Mouse (Mus musculus): Measurements from ENCODE around the gene Hoxa9. TPM values are rescaled to one million over a fixed set of nuclear protein-coding genes. Genes with fewer than 3 reads are reported as not detected.

Gene Hoxa9
- polyA plus RNA-seq, 2 experiments: 0.43 to 0.76 TPM

DNA sequence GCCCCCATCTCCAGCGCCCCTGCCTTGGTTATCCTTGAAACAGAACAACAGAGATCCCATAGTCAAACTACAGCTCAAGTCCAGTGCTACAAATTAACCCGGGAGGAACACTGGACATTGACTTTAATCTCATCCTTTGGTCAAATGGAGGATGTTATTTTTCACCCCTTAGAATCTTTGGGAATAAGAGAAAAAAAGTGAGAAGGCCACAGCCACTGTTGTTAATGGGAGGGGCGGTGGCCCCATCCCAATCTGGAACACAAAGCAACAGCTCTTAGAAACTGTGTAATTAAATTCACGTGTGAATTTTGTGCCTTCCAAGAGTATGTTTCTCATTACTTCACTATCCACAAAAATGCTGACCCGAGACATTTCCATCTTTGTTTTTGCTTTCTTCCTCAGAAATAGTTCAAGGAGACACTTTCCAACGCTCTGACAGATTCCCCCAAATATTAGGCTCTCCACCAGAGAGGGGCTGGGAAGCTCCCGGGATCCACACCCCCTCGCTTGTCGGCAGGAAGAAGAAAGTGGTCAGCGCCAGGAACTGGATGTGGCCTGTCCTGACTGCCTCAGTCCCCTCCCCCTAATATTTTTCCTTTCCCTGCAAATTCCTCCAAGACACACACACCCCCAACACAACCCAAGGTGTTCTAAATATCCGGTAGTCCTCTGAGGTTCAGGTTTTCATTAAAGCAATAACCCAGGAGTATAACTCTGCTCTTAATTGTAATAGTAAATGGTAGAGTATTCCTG lies 3.2 kb downstream of the Hoxa9 start:
- Histone ChIP-seq H3K4me3 (ENCODE audit: insufficient read depth in 1 of 2, low read depth in 2 of 2, low read length in 2 of 2) (no peak overlapping the region), H3K27ac (no peak overlapping the region), H3K9ac (replicated peaks) (no peak overlapping the region), H3K4me1 (replicated peaks; ENCODE audit: control insufficient read depth in 2 of 2, insufficient read depth in 2 of 2, low read length in 1 of 2) (no peaks in the 10 kb centered on the region), H3K36me3 (replicated peaks; ENCODE audit: control insufficient read depth, insufficient read depth, low read depth) (no peaks in the 10 kb centered on the region), H3K27me3 (ENCODE audit: control insufficient read depth, insufficient read depth, low read length) (peaks cover 97% of the 10 kb centered on the region), H3K9me3 (ENCODE audit: control insufficient read depth, low read length) (no peaks in the 10 kb centered on the region), H3K4me2 (ENCODE audit: low read depth) (no peak overlapping the region)
- WGBS (ENCODE audit: insufficient replicate concordance): 21% methylated on average over 11 of the region's 11 CpGs
- ATAC-seq (ENCODE audit: insufficient read depth) (no peak), DNase-seq (ENCODE audit: low read depth in 3 of 3, low spot score in 3 of 3) (no peak)
- TF ChIP-seq CTCF (IDR thresholded peaks at IDR 0.05; ENCODE audit: low read depth) (no peak), EP300 (IDR thresholded peaks at IDR 0.05; ENCODE audit: low read depth) (no peak)

- WGBS (ENCODE audit: insufficient replicate concordance): 9% methylated on average over 26 of the region's 26 CpGs
- Histone ChIP-seq H3K36me3 (replicated peaks; ENCODE audit: control insufficient read depth, insufficient read depth, low read depth) (no peaks in the 10 kb centered on the region), H3K27ac (no peak overlapping the region), H3K9me3 (ENCODE audit: control insufficient read depth, low read length) (no peaks in the 10 kb centered on the region), H3K27me3 (ENCODE audit: control insufficient read depth, insufficient read depth, low read length) (peaks cover 97% of the 10 kb centered on the region), H3K4me2 (ENCODE audit: low read depth) (no peak overlapping the region), H3K4me3 (ENCODE audit: insufficient read depth in 1 of 2, low read depth in 2 of 2, low read length in 2 of 2) (no peak overlapping the region), H3K9ac (replicated peaks) (no peak overlapping the region), H3K4me1 (replicated peaks; ENCODE audit: control insufficient read depth in 2 of 2, insufficient read depth in 2 of 2, low read length in 1 of 2) (no peaks in the 10 kb centered on the region)
- TF ChIP-seq EP300 (IDR thresholded peaks at IDR 0.05; ENCODE audit: low read depth) (no peak), CTCF (IDR thresholded peaks at IDR 0.05; ENCODE audit: low read depth) (no peak)
- no peak for DNase-seq (ENCODE audit: low read depth in 3 of 3, low spot score in 3 of 3)
- ATAC-seq (ENCODE audit: insufficient read depth): no peak
Measured at GRCm38 (mm10) chr6:52226569-52227257, 4.2 kb downstream of the Hoxa9 start.

GRCm38 (mm10) chr6:52225612-52226568 lies 5.0 kb downstream of the Hoxa9 start:
- TF ChIP-seq CTCF (IDR thresholded peaks at IDR 0.05; ENCODE audit: low read depth): no peak
- TF ChIP-seq EP300 (IDR thresholded peaks at IDR 0.05; ENCODE audit: low read depth): no peak
- Histone ChIP-seq H3K9me3 (ENCODE audit: control insufficient read depth, low read length) (no peaks in the 10 kb centered on the region), H3K4me2 (ENCODE audit: low read depth) (0 out of 2 replicates have a peak overlapping the region, but pooled peaks have one; percentile 6), H3K27ac (no peak overlapping the region), H3K27me3 (ENCODE audit: control insufficient read depth, insufficient read depth, low read length) (peaks cover 98% of the 10 kb centered on the region), H3K9ac (replicated peaks) (no peak overlapping the region), H3K4me3 (ENCODE audit: insufficient read depth in 1 of 2, low read depth in 2 of 2, low read length in 2 of 2) (peak overlapping the region in 1 of 2 experiments; percentile 8; a peak in 1 of 4 replicates), H3K36me3 (replicated peaks; ENCODE audit: control insufficient read depth, insufficient read depth, low read depth) (no peaks in the 10 kb centered on the region), H3K4me1 (replicated peaks; ENCODE audit: control insufficient read depth in 2 of 2, insufficient read depth in 2 of 2, low read length in 1 of 2) (no peaks in the 10 kb centered on the region)
- 2% methylated on average over 66 of the region's 69 CpGs for WGBS (ENCODE audit: insufficient replicate concordance)
- ATAC-seq (ENCODE audit: insufficient read depth) (no peak), DNase-seq (ENCODE audit: low read depth in 3 of 3, low spot score in 3 of 3) (no peak)

GRCm38 (mm10) chr6:52224895-52225611 lies 5.8 kb downstream of the Hoxa9 start:
- Histone ChIP-seq H3K9me3 (ENCODE audit: control insufficient read depth, low read length) (no peaks in the 10 kb centered on the region), H3K9ac (replicated peaks) (no peak overlapping the region), H3K4me2 (ENCODE audit: low read depth) (0 out of 2 replicates have a peak overlapping the region, but pooled peaks have one; percentile 6), H3K4me3 (ENCODE audit: insufficient read depth in 1 of 2, low read depth in 2 of 2, low read length in 2 of 2) (peak overlapping the region; percentile 8 to 14; a peak in 2 of 4 replicates), H3K36me3 (replicated peaks; ENCODE audit: control insufficient read depth, insufficient read depth, low read depth) (no peaks in the 10 kb centered on the region), H3K27me3 (ENCODE audit: control insufficient read depth, insufficient read depth, low read length) (peaks cover 98% of the 10 kb centered on the region), H3K4me1 (replicated peaks; ENCODE audit: control insufficient read depth in 2 of 2, insufficient read depth in 2 of 2, low read length in 1 of 2) (no peaks in the 10 kb centered on the region), H3K27ac (no peak overlapping the region)
- ATAC-seq (ENCODE audit: insufficient read depth) (no peak), DNase-seq (ENCODE audit: low read depth in 3 of 3, low spot score in 3 of 3) (no peak)
- no peak for TF ChIP-seq EP300 (IDR thresholded peaks at IDR 0.05; ENCODE audit: low read depth)
- TF ChIP-seq CTCF (IDR thresholded peaks at IDR 0.05; ENCODE audit: low read depth): no peak
- WGBS (ENCODE audit: insufficient replicate concordance): 2% methylated on average over 36 of the region's 36 CpGs
